Mouse (Mus musculus): Measurements from ENCODE around the gene Rai2. TPM values are rescaled to one million over a fixed set of nuclear protein-coding genes. Genes with fewer than 3 reads are reported as not detected.
"Not testable (repeated sequence)": the region's sequence is repeated elsewhere in the genome, so short reads cannot be mapped to it uniquely, and the experiment has no call there.

Gene Rai2
- total RNA-seq, 1 experiment from 2014 or later = not detected

DNA sequence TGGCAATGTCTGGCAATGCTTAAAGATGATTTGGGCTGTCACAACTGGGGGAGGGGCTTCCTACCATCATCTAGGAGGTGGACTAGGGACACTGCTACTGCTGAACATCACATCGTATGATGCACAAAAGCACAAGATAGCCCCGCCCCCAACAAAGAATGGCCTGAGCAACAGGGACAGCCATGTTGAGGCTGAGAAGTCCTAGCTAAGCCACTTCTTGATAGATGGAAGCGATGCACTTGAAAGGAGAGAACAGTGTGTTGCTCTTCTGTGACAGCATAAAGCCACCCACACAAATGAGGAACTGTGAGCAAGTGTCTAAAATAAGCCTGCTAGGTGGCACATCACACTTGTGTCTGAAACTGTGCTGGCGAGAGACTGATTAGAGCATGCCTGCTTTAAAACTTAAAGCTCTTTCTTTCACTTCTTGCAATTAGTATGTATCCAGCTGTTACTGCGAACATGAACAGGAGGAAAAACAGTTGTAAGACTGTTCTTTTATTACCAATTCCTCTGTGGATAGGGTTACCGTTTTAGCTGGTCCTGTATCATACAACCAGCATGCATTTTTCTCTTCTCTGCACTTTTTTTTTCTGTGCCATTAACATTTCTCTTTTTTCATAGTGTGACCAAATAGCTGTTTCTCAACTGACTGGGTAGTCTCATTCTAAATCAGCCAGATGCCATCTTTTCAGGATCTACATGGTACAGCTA is 63.6 kb downstream of the Rai2 start:
- no peak for ATAC-seq (ENCODE audit: extremely low read depth, insufficient number of reproducible peaks, low FRiP score, poor library complexity, severe bottlenecking)

DNA sequence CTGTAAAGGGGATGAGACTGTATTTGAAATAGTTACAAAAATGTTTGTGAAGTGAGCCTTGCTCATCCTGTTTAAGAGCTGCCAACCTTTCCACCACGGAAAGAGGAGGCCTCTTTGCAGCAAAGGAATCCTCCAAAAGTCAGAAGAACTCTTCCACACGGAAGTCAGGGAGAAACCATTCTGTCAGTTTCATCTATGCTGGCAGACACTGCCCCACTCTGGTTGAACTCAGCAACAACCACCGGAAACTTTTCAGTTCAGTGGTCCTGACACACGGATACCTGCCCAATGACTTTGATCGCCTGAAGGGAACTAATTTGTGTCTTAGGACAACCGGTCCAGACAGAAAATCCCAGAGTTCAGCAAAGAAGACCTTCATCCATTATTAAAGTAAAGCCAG is 73.3 kb downstream of the Rai2 start:
- ATAC-seq (ENCODE audit: extremely low read depth, insufficient number of reproducible peaks, low FRiP score, poor library complexity, severe bottlenecking) = no peak

DNA sequence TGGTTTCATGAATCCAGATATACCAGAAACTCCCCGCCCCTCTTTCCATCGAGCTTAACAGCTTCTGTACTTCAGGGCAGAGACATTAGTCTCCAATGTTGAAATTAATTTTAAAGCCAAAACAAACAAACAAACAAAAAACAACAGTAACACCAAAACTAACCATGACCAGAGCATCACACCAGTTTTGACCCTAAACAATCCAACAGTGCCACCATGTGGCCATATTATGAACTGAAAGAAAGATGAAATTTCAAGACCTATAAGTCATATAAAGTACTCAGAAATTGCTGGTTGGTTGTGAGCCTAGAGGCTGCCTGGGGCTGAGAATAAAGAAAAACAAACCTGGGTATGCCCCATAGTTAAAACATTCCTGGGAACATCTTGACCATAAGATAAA is 109.3 kb downstream of the Rai2 start:
- not testable (repeated sequence) for ATAC-seq (ENCODE audit: extremely low read depth, insufficient number of reproducible peaks, low FRiP score, poor library complexity, severe bottlenecking)
